Mouse (Mus musculus): ENCODE data around the gene Fam71e1. TPM values are rescaled to one million over a fixed set of nuclear protein-coding genes. Genes with fewer than 3 reads are reported as not detected.
A peak's percentile ranks its signal among the peaks of the same experiment; 100 is the strongest.

Gene Fam71e1
- polyA plus RNA-seq, 1 experiment from 2014 or later, result 25.3 TPM

DNA sequence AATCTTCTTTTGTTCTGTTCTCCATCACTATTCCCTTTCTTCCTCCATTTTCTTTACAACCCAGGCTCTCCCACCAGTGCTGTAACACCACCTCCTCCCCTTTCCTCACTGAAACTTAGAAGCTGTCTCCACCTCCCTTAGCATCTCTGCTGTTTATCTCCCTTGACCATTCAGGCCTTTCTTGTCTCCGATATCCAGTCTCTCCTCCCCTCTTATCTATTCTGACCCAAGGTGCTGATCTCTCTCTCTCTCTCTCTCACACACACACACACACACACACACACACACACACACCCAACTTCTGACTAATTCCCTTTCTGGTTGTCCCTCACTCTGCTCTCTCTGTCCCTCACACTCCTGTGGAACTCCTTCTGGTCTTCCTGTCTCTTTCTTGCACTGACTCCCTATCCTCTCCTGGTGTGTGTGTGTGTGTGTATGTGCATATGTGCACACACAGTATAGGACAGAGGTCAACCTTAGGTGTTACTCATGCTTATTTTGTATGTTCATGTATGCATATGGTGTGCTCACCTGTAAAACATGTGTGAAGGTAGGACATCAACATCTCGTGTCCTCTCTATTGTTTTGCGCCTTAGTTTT lies 13.4 kb upstream of the Fam71e1 start:
- H3K36me3 ChIP-seq (ENCODE audit: control insufficient read depth, insufficient read depth, low read length), result no peaks in the 10 kb centered on the region
- no peaks in the 10 kb centered on the region for H3K9me3 ChIP-seq (ENCODE audit: control insufficient read depth, low read length)
- no peak overlapping the region for H3K27ac ChIP-seq (ENCODE audit: low read depth, low read length)
- H3K4me3 ChIP-seq (ENCODE audit: low read depth, low read length), result no peak overlapping the region
- no peak overlapping the region for H3K4me2 ChIP-seq (ENCODE audit: low read depth, low read length, severe bottlenecking)
- H3K4me1 ChIP-seq (replicated peaks; ENCODE audit: control insufficient read depth, insufficient read depth, low read length), result no peaks in the 10 kb centered on the region
- no peak overlapping the region for H3K9ac ChIP-seq (ENCODE audit: low read length)
- WGBS, result 75% methylated on average over 3 of the region's 3 CpGs
- ATAC-seq (replicated peaks; ENCODE audit: low FRiP score) (no peak), DNase-seq (ENCODE audit: low spot score) (no peak)
- no peaks in the 10 kb centered on the region for H3K27me3 ChIP-seq (ENCODE audit: control insufficient read depth, insufficient read depth, low read length)

DNA sequence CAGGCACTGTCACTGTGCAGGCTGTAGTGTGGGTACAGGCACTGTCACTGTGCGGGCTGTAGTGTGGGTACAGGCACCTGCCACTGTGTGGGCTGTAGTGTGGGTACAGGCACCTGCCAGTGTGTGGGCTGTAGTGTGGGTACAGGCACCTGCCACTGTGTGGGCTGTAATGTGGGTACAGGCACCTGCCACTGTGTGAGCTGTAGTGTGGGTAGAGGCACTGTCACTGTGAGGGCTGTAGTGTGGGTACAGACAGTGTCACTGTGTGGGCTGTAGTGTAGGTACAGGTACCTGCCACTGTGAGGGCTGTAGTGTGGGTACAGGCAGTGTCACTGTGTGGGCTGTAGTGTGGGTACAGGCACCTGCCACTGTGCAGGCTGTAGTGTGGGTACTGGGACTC lies 12.3 kb upstream of the Fam71e1 start:
- DNase-seq (ENCODE audit: low spot score) (peak; percentile 48), ATAC-seq (replicated peaks; ENCODE audit: low FRiP score) (no peak)
- Histone ChIP-seq H3K4me2 (ENCODE audit: low read depth, low read length, severe bottlenecking) (no peak overlapping the region), H3K27ac (ENCODE audit: low read depth, low read length) (no peak overlapping the region), H3K9me3 (ENCODE audit: control insufficient read depth, low read length) (no peaks in the 10 kb centered on the region), H3K9ac (ENCODE audit: low read length) (no peak overlapping the region), H3K27me3 (ENCODE audit: control insufficient read depth, insufficient read depth, low read length) (no peaks in the 10 kb centered on the region), H3K36me3 (ENCODE audit: control insufficient read depth, insufficient read depth, low read length) (no peaks in the 10 kb centered on the region), H3K4me1 (replicated peaks; ENCODE audit: control insufficient read depth, insufficient read depth, low read length) (no peaks in the 10 kb centered on the region), H3K4me3 (ENCODE audit: low read depth, low read length) (no peak overlapping the region)
- WGBS, result 100% methylated on average over 1 of the region's 1 CpGs

DNA sequence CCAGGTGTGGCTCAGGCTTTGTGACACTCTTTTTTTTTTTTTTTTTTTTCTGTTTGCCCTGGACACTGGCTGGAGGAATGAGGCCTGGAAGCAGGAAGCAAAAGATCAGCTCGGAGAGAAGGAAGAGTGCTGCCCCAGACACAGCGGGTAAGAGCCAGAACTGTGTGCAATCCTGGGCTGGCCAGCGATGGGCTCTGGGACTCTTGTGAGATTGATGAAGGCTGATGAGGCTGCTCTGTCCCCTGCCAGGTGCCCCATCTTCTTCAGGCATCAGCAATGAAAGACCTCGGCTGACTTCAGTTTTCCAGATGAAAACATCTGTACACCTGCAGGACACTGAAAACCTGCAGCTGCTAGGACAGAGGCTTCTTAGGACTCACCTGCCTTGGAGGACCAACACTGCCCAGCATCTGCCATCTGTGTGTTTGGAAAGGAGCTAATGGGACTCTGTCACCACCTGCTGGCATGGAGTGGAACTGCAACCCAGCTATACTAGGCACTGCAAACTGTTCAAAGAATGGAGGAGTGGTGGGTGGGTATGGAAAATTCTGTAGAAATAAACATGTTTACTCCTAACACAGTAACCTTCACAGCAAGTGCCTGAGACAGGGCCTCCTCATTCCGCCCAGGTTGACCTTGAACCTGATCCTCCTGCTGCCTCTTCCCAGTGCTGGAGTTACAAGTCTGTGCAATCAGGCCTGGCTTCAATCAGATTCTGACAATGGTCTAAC lies 11.4 kb upstream of the Fam71e1 start:
- 35% methylated on average over 5 of the region's 5 CpGs for WGBS
- Histone ChIP-seq H3K27me3 (ENCODE audit: control insufficient read depth, insufficient read depth, low read length) (no peaks in the 10 kb centered on the region), H3K36me3 (ENCODE audit: control insufficient read depth, insufficient read depth, low read length) (no peaks in the 10 kb centered on the region), H3K27ac (ENCODE audit: low read depth, low read length) (no peak overlapping the region), H3K9me3 (ENCODE audit: control insufficient read depth, low read length) (no peaks in the 10 kb centered on the region), H3K4me2 (ENCODE audit: low read depth, low read length, severe bottlenecking) (no peak overlapping the region), H3K4me3 (ENCODE audit: low read depth, low read length) (no peak overlapping the region), H3K9ac (ENCODE audit: low read length) (no peak overlapping the region), H3K4me1 (replicated peaks; ENCODE audit: control insufficient read depth, insufficient read depth, low read length) (no peaks in the 10 kb centered on the region)
- ATAC-seq (replicated peaks; ENCODE audit: low FRiP score) (peak; percentile 84), DNase-seq (ENCODE audit: low spot score) (peak; percentile 91)

DNA sequence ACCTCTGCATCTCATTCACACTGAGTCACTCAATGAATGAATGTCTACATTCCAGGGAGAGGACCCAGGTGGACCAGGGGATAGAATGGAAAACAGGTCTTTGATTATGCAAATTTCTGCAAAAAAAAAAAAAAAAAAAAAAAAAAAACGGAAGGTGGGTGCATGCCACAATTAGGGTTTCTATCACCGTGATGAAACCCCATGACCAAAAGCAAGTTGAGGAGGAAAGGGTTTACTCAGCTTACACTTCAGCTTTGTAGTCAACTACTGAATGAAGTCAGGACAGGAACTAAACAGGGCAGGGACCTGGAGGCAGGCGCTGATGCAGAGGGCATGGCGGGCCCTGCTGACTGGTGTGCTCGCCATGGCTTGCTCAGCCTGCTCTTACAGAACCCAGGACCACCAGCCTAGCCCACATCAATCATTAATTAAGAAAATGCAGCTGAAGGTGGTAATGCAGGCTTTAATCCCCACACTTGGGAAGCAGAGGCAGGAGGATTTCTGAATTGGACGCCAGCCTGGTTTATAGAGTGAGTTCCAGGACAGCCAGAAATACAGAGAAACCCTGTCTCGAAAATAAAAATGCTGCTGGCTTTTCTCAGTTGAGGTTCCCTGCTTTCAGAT lies 10.7 kb upstream of the Fam71e1 start:
- Histone ChIP-seq H3K4me1 (replicated peaks; ENCODE audit: control insufficient read depth, insufficient read depth, low read length) (no peaks in the 10 kb centered on the region), H3K4me2 (ENCODE audit: low read depth, low read length, severe bottlenecking) (no peak overlapping the region), H3K27me3 (ENCODE audit: control insufficient read depth, insufficient read depth, low read length) (no peaks in the 10 kb centered on the region), H3K36me3 (ENCODE audit: control insufficient read depth, insufficient read depth, low read length) (no peaks in the 10 kb centered on the region), H3K9me3 (ENCODE audit: control insufficient read depth, low read length) (no peaks in the 10 kb centered on the region), H3K4me3 (ENCODE audit: low read depth, low read length) (no peak overlapping the region), H3K27ac (ENCODE audit: low read depth, low read length) (no peak overlapping the region), H3K9ac (ENCODE audit: low read length) (no peak overlapping the region)
- no peak for ATAC-seq (replicated peaks; ENCODE audit: low FRiP score)
- peak; percentile 46 for DNase-seq (ENCODE audit: low spot score)
- WGBS, result 70% methylated on average over 7 of the region's 7 CpGs

DNA sequence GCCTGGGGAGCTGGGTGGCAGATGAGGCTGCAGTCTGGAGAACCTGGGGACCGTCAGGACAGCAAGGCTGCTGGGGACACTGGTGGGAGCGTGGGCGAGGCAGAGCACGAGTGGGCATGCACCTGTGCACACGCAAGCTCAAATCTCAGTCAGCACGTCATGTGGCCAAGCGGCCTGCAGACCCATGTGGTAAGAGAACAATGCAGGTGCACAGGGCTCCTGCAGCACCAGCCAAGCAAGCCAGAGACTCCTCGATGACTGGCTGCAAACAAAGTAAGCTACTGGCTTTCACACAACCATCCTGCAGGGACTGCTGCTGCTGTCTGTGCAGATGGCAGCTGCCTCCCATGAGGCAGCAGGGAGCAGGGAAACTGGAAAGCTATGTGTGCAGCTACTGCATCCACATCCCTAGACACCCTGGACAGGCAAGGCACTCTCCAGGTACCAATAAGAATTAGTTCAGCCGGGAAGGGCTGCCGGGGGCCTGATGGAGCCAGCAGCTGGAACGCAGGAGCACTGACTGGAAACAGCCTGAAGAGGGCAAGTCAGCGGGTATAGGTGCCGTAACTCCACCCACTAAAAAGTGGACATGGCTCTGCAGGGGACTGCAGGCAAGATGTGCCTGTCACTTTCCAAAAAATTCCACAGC lies 9.3 kb upstream of the Fam71e1 start:
- ATAC-seq (replicated peaks; ENCODE audit: low FRiP score), result no peak
- Histone ChIP-seq H3K27me3 (ENCODE audit: control insufficient read depth, insufficient read depth, low read length) (no peaks in the 10 kb centered on the region), H3K4me2 (ENCODE audit: low read depth, low read length, severe bottlenecking) (no peak overlapping the region), H3K9ac (ENCODE audit: low read length) (no peak overlapping the region; the same call in 1 of the 2 replicates), H3K4me1 (replicated peaks; ENCODE audit: control insufficient read depth, insufficient read depth, low read length) (no peaks in the 10 kb centered on the region), H3K4me3 (ENCODE audit: low read depth, low read length) (no peak overlapping the region), H3K36me3 (ENCODE audit: control insufficient read depth, insufficient read depth, low read length) (peaks cover 4% of the 10 kb centered on the region; the same call in 1 of the 2 replicates), H3K9me3 (ENCODE audit: control insufficient read depth, low read length) (no peaks in the 10 kb centered on the region), H3K27ac (ENCODE audit: low read depth, low read length) (no peak overlapping the region)
- 62% methylated on average over 13 of the region's 13 CpGs for WGBS
- DNase-seq (ENCODE audit: low spot score), result peak; percentile 53

DNA sequence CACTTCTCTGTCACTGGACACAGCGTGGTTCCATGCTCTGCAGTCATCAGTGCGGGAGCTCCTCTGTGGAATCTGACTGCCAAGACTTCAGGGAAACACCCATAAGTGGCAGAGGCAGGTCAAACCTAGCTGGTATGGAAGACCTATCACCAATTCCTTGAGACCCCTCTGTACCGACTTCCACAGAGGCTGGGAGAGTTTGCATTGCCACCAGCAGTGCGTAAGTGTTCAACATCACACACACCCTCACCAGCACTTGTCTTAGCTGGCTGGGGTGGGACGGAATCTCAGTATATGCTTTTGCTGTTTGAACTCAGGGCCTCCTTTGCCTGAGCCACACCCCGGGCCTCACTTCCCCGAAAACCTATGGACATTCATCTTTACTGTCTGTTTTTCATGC lies 8.4 kb upstream of the Fam71e1 start:
- Histone ChIP-seq H3K27ac (ENCODE audit: low read depth, low read length) (no peak overlapping the region), H3K9ac (ENCODE audit: low read length) (no peak overlapping the region), H3K4me2 (ENCODE audit: low read depth, low read length, severe bottlenecking) (no peak overlapping the region), H3K36me3 (ENCODE audit: control insufficient read depth, insufficient read depth, low read length) (peaks cover 4% of the 10 kb centered on the region; the same call in 1 of the 2 replicates), H3K4me3 (ENCODE audit: low read depth, low read length) (no peak overlapping the region), H3K27me3 (ENCODE audit: control insufficient read depth, insufficient read depth, low read length) (no peaks in the 10 kb centered on the region), H3K9me3 (ENCODE audit: control insufficient read depth, low read length) (no peaks in the 10 kb centered on the region), H3K4me1 (replicated peaks; ENCODE audit: control insufficient read depth, insufficient read depth, low read length) (no peaks in the 10 kb centered on the region)
- ATAC-seq (replicated peaks; ENCODE audit: low FRiP score), result no peak
- DNase-seq (ENCODE audit: low spot score), result no peak
- WGBS, result 82% methylated on average over 7 of the region's 7 CpGs

DNA sequence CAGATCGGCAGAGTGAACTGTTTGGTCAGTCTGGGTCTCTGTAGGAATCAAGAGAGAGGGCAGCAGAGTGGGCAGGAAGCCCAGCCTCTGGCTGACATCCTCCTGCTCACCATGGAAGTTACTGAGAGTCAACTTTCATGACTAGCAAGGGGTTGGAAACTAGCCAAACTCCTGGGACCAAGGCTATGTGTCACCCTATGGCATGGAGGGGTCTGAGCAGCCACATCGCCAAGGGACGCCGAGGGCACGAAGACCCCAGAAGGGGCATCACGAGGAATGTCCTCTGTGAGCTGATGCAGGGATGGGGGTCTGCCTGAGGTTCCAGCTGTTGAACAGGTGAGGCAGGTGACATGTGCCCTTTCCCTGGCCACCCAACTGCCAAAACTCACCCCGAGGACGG lies 7.8 kb upstream of the Fam71e1 start:
- DNase-seq (ENCODE audit: low spot score) (no peak), ATAC-seq (replicated peaks; ENCODE audit: low FRiP score) (no peak)
- Histone ChIP-seq H3K4me2 (ENCODE audit: low read depth, low read length, severe bottlenecking) (no peak overlapping the region), H3K27me3 (ENCODE audit: control insufficient read depth, insufficient read depth, low read length) (no peaks in the 10 kb centered on the region), H3K4me1 (replicated peaks; ENCODE audit: control insufficient read depth, insufficient read depth, low read length) (no peaks in the 10 kb centered on the region), H3K36me3 (ENCODE audit: control insufficient read depth, insufficient read depth, low read length) (peaks cover 4% of the 10 kb centered on the region; the same call in 1 of the 2 replicates), H3K9ac (ENCODE audit: low read length) (no peak overlapping the region), H3K9me3 (ENCODE audit: control insufficient read depth, low read length) (no peaks in the 10 kb centered on the region), H3K4me3 (ENCODE audit: low read depth, low read length) (no peak overlapping the region), H3K27ac (ENCODE audit: low read depth, low read length) (no peak overlapping the region)
- 94% methylated on average over 8 of the region's 8 CpGs for WGBS

DNA sequence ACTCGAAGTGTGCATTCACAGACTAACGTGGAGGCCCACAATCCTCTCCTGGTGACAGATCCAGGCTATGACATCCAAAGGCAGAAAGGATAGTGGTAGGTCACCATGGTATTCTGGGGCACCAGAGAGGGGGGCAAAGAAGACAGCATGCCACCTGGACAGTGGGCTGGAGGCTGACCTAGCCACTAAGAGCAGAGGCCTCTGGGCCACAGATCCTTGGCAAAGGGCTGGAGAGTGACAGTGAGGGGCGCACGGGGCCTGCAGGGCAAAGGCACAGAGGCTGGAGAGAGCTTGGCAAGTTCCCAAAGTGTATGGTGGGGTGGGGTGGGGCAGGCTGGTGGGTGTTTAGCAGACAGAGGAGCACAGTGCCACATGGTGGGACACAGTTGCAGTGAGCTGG lies 6.1 kb upstream of the Fam71e1 start:
- H3K9ac ChIP-seq (ENCODE audit: low read length), result no peak overlapping the region
- no peak for ATAC-seq (replicated peaks; ENCODE audit: low FRiP score)

More for the DNA sequence above, 6.1 kb upstream of the Fam71e1 start:
- peaks cover 4% of the 10 kb centered on the region; the same call in 1 of the 2 replicates for H3K36me3 ChIP-seq (ENCODE audit: control insufficient read depth, insufficient read depth, low read length)
- no peaks in the 10 kb centered on the region for H3K4me1 ChIP-seq (replicated peaks; ENCODE audit: control insufficient read depth, insufficient read depth, low read length)
- no peak overlapping the region for H3K4me2 ChIP-seq (ENCODE audit: low read depth, low read length, severe bottlenecking)
- no peak for DNase-seq (ENCODE audit: low spot score)
- no peaks in the 10 kb centered on the region for H3K27me3 ChIP-seq (ENCODE audit: control insufficient read depth, insufficient read depth, low read length)
- WGBS, result 94% methylated on average over 4 of the region's 4 CpGs
- no peak overlapping the region for H3K4me3 ChIP-seq (ENCODE audit: low read depth, low read length)
- H3K27ac ChIP-seq (ENCODE audit: low read depth, low read length), result no peak overlapping the region
- H3K9me3 ChIP-seq (ENCODE audit: control insufficient read depth, low read length), result no peaks in the 10 kb centered on the region
